Mouse (Mus musculus) gastrocnemius, postnatal 4 days (tissue): ENCODE results near the gene Mnt. TPM values are rescaled to one million over a fixed set of nuclear protein-coding genes. Genes with fewer than 3 reads are reported as not detected.
A peak's percentile ranks its signal among the peaks of the same experiment; 100 is the strongest.
"Not testable (repeated sequence)": the region's sequence is repeated elsewhere in the genome, so short reads cannot be mapped to it uniquely, and the experiment has no call there.

Experiments
- DNase-seq, 2 experiments: peaks; one replicate each; pipeline ENCODE4 v3.0.0; 2021 to 2022; ENCODE audit warnings: low spot score in 2 of 2, mixed read lengths in 2 of 2
- long read RNA-seq, 2 experiments: library from polyadenylated mRNA; stranded (forward); transcript quantifications; one replicate each; pipeline ENCODE4 v2.0.0; 2021
- total RNA-seq, 2 experiments: library from RNA; stranded (reverse); gene quantifications; 2 replicates each; pipeline ENCODE4 v1.2.3; 2021

The Mnt gene
- total RNA-seq: 10 to 100 TPM; 12.3 to 13.0 TPM
- long read RNA-seq, experiment 1, full-length matches to known transcripts: 4 of 13 reads
- long read RNA-seq, experiment 1, partial matches to known transcripts: 8 of 13 reads
- long read RNA-seq, experiment 1, other reads (novel, unspliced or antisense): 1 of 13 reads
- long read RNA-seq, experiment 2, full-length matches to known transcripts: 2 of 17 reads
- long read RNA-seq, experiment 2, partial matches to known transcripts: 14 of 17 reads
- long read RNA-seq, experiment 2, other reads (novel, unspliced or antisense): 1 of 17 reads

DNA sequence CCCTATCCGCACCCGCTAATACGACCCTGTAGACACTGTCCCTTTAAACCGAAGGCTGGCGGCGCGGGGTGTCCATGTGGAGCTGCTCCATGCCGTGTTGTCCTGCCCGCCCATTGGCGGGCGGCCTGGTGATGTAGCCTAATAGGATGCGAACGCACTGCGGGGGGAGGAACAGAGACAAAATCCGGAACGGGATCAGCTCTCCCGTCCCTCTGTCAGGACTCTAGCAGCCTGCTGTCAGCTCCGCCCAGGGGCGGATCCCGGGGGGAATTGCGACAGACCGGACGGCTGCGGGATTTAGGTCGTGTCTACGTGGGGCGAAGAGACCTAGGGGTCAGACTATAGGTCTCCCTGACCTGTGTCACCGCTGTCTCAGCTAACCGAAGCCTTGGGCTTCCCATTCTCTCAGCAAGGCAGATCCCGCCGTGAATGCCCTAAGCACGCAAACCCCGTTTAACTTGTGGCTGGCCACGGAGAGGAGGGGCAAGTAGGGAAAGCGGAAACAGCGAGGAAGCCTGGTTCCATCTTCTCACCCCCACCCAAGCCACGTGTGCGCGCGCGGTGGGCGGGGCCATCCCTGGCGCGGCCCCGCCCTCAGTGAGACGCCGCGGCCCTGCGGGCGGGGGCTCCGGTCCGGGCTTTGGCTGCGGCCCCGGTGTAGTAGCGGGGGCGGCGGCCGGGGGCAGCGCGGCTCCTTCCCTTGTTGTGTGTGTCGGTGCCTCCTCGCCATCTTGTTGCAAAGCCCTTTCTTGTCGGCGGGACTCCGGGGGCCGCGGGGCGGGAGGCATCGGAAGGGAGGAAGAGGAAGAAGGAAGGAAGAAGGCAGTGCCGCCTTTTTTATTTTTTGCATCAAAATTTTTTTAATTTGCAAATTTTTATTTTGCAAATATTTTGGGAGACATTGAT, at the start of gene Mnt:
Gene Mnt (plus strand): TSS at position 665 of the 906 bp plus-strand sequence.
- DNase-seq: peak; percentile 94 to 98

DNA sequence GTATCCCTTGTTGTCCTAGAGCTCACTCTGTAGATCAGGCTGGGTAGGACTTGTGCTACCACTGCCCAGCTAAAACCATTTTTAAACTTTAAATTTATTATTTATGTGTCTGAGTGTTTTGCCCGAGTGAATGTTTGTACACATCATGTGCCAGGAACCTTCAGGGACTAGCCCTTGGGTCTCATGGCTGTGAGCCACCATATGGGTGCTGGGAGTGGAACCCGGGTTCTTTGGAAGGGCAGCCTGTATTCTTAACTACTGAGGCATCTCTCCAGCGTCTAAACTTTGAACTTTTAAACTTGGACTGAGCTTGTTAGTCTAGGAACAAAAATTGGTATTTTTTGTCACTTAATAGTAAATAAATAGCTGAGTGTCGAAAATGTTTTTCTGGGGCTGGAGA, 37.8 kb upstream of the Mnt start:
- DNase-seq: no peak

DNA sequence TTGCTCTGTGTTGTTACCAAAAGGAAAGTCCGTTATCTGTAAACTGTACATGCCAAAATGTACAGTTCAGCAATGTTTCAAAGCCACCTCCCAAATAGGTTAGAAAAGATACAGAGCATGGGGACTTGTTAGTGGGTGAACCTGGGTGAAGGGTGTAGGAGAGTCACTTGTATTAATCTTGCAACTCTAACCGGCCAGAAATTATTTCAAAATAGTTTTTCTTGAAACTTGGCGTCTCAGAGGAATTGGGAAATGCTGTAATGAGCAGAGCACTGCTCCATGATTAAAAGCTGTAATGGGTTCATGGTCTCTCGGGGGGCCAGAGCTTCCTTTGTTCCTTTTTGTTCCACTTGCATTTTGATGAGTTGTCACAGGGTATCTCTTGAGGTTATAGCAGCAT, 30.1 kb upstream of the Mnt start:
- no peak for DNase-seq

- DNase-seq: no peak
These were observed 26.6 kb upstream of the Mnt start for GRCm38 (mm10) chr11:74804081-74804627.

DNA sequence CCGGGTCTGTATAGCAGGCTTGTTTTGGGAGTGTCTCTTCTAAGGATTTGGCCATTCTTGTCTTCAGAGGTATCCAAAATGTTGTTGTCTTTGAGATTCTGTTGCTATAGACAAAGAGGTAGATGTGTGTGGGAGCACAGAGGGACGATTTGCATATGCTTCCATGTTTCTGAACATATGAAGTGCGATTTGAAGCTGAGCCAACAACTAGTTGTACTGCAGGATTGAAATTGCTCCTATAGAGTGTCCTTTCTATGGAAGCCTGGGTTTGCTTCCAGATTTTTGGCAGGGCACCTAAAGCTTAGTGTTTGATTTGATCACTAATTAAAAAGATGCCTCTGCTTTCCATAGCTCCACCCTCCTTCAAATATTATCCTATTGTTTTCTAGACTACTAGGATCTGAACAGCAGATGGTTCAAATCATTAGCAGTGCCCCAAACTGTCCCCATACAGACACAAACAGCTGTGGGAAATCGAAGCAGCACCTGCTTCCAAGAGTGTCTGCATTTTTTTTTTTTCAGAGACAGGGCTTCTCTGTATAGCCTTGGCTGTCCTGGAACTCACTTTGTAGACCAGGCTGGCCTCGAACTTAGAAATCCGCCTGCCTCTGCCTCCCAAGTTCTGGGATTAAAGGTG, 23.4 kb upstream of the Mnt start:
- no peak for DNase-seq

DNA sequence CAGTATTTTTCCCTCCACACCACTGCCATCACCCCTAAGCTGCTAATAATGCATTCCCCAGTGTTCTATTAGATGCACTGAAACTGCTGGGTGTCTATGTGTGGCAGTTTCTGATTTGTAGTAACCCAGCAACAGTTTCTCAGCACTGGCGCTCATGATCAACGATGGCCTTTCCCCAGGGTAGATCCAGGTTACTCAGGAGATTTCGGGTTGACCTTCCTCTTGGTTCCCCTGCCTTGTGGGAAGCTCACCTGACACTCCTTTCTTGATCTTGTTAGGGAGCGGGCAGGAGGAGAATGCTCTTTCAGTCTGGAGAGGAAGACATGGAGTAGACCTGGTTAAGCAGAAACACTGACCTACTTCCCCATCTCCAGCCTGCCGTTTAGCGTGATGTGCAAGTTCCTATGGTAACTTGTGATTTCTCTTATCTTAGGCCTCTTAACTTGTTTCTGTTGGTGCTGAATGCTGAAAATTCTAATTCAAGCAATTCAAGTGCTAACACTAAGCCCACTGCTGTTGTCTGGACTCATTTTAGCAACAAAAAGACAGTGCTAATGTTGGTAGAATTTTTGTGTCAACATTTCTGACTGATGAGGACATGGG, 22.4 kb upstream of the Mnt start:
- no peak for DNase-seq

GRCm38 (mm10) chr11:74810134-74810533, 20.6 kb upstream of the Mnt start:
- DNase-seq: no peak

DNA sequence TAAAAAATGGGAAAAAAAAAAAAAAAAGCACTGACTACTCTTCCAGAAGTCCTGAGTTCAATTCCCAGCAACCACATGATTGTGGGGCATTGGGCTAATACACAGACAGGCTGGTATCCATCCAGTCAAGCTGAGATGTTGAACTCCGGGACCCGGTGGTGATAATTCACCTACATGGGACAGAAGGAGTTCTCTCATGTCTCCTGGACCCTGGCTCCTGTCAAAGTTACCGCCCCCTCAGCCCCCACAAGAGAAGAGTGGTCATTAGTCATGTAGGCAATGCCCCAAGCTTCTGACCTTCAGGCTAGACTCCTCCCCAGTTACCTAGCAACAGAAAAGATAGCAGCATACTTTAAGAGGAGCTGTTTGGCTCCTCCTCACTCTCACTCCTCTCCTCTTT, 19.7 kb upstream of the Mnt start:
- not testable (repeated sequence) for DNase-seq

DNA sequence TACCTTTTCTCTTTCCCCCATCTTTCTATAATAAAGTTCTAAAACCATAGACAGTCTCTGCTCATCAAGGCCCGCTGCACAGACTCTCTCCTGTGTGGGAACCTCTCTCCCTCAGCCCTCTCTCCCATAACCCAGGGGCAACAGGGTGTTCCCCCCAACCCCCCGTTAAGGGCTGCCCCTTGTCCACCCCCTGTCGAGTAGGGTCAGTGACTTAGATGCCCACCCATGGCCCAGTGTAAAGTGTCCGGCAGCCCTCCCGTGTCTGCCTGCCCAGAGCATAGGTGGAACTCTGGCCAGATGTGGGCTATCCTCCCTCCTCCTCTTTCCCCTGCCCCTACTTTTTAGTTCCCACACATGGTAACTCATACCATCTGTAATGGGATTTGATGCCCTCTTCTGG, 19.2 kb upstream of the Mnt start:
- no peak for DNase-seq

- no peak for DNase-seq
These were observed 14.9 kb upstream of the Mnt start for GRCm38 (mm10) chr11:74815795-74816194.

GRCm38 (mm10) chr11:74820921-74821320, 9.8 kb upstream of the Mnt start:
- no peak for DNase-seq

- DNase-seq: no peak
These were observed 9.3 kb upstream of the Mnt start for GRCm38 (mm10) chr11:74821463-74821862.

GRCm38 (mm10) chr11:74822746-74823440, 7.8 kb upstream of the Mnt start:
- no peak for DNase-seq

GRCm38 (mm10) chr11:74826151-74826550, 4.6 kb upstream of the Mnt start:
- DNase-seq: peak in 1 of 2 experiments; percentile 9

- DNase-seq: no peak
These were observed 4.0 kb upstream of the Mnt start for GRCm38 (mm10) chr11:74826702-74827101.

DNA sequence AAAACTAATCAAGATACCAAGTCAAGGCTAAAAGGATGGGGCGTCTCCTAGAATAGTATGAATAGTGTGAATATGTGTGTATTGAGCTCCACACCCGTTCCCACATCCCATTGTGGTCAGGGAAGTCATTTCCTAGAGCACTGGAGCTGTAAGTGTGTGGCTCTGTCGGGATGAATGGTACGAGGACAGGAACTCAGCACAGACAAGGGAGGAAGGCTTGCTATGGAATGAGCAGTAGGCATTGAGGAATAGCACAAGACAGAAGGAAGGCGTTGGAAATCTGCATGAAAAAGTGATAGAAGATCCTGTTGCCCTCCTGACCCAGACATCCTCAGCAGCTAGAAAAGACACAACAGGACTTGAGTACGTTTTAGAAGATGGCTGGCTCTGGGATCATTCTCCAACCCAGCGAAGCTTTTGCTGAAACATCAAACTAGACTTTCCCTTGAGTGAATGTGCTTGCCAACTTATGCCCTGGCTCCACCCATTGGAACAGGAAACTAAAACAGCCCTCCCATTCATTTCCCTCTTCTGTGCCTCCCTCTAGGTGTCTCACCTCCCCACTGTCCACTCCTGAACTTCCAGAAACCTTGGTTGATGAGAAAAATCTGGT, 2.8 kb upstream of the Mnt start:
- no peak for DNase-seq

DNA sequence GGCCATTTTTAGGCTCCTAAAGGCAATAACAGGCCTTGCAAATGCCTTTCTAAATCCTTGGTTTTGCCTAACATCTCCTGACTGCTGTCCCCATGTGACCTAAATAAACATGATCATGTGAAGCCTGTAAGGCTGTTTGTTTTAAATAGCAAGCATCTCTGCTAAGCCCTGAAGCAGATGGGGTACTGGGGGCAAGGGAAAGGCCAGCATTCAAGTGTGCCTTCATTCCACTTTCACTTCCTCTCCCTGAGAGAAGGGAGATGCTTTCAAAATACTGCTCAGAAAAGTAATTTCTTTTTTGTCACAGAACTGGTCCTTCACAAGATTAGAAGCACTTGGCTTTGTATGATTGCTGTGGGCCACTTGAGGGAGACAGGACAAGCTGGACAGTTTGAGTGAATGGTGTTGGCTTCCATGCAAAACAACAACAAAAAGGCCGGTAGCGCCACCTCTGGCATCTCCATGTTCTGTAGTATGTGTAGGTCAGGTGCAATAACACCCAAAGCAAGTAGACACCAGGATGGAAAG, 2.3 kb upstream of the Mnt start:
- DNase-seq: no peak

- no peak for DNase-seq
These were observed 1.7 kb upstream of the Mnt start for GRCm38 (mm10) chr11:74828965-74829550.

GRCm38 (mm10) chr11:74829812-74830211, 908 bp upstream of the Mnt start:
- DNase-seq: peak; percentile 76 to 86
